Mouse (Mus musculus) T-cell, adult 2 months (primary cell): ENCODE data around the gene Noxa1.

Experiments used
- DNase-seq: peaks from one replicate; pipeline ENCODE4 v3.0.0; 2022; ENCODE audit warnings: low spot score

Gene Noxa1

DNA sequence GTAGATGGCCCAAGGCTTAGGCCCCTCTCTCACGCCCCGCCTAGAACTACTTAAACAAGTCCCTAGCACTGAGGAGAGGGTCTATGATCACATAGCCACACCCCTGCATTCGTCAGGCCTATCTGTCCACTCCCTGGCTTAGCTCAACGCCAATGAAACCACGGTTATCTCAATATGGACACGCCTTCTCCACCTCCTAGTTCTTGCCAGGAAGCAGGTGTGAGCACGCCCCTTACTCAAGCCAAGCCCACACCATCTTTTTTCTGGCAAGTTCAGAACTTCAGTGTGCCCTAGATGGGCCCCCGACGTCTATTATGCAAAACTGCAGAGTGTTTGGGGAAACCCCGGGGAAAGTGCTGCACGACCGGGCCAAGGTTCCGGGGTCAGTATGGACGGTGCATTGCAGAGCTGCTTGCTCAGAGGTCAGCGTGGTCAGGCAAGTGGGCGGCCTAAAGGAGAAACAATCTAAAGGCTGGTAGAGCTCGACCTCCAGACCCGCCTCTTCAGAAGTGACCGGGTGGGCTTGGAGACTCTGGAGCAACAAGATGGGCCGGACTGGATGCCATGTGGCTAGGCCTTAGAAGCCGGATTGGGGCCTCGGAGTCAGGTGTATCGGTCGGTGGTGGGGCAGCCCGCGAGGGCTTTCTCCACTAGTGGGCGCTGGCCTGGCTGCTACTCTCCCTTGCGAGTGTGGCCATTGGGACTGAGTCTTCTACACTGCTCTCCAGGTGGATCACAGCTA lies at the start of gene Noxa1:
TSS of gene Noxa1 (minus strand) at position 41 of the 742 bp plus-strand sequence.
- DNase-seq, result no peak

- DNase-seq, result no peak
These were observed 47.0 kb upstream of the Noxa1 start for GRCm38 (mm10) chr2:25141921-25142320.

DNA sequence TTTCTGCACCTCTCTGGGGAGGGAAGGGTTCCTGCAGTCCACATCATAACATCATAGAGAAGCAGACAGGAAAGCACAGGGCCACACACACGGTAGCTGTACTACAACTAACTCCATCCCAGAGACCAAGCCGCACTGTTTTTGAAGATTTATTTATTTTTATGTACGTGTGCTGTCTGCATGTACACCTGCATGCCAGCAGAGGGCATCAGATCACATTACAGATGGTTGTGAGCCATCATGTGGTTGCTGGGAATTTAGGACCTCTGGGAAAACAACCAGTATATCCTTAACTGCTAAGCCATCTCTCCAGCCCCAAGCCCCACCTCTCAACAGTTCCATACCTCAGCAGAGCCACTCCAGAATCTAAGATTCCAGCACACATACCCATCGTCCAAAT lies 46.2 kb upstream of the Noxa1 start:
- DNase-seq, result no peak

- DNase-seq, result no peak
These were observed 42.9 kb upstream of the Noxa1 start for GRCm38 (mm10) chr2:25137832-25138231.

DNA sequence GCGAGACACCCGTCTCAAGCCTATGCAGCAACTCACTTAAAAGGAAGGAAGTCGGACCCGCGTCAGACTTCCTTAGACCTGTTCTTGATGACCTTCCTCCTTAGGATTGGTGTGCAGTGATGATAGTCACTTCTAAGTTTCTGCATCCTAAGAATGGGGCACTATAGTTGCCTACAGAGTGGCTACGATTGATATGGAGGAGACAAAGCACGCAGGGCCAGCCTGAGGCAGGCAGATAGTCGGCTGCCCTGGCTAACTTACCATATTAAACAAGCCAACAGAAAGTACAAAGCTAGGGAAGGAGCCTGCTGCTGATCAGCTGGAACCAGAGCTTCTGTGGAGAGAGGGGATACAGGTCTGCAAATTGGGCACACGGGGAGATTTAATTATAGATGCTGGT lies 36.7 kb upstream of the Noxa1 start:
- DNase-seq, result no peak

DNA sequence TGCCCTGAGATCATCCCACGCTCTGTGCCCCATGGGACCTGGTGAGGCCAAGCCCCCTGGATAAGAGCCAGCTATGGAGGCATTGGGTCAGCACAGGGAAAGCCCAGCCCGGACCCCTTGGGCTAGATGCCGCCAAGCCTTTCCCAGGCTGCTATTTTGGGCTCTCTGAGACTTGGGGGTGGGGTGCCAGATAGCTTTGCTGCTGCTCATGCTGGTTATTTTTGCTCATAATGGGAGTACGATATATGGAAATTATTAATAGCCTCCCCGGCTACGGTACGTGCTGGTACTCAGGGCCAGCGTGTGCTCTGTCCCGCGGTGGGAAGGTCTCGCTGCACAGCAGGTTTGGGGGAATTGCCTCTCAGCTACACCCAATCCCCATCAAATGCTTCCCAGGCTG lies 33.1 kb upstream of the Noxa1 start:
- no peak for DNase-seq

GRCm38 (mm10) chr2:25127206-25127605 lies 32.3 kb upstream of the Noxa1 start:
- DNase-seq, result peak; percentile 72

- no peak for DNase-seq
These were observed 31.4 kb upstream of the Noxa1 start for GRCm38 (mm10) chr2:25126011-25127010.

DNA sequence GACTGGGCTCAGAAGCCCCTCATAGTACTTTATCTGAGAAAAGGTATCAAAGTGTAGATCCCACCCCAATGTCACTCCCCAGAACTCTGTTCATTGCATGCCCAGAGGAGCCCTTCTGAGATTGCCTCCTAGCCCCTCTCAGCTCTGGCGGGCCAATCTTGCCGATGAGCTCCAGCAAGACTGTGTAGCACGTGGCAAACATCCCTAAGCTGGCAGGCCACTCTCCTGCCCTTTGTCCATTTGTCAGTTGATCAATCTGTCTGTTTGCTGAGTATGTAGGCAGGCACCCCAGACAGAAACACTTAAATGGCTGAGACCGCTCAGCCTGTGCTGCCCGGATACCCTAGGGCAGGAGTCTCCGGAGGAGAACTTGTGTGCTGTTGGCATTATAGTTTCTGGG lies 30.2 kb upstream of the Noxa1 start:
- no peak for DNase-seq

DNA sequence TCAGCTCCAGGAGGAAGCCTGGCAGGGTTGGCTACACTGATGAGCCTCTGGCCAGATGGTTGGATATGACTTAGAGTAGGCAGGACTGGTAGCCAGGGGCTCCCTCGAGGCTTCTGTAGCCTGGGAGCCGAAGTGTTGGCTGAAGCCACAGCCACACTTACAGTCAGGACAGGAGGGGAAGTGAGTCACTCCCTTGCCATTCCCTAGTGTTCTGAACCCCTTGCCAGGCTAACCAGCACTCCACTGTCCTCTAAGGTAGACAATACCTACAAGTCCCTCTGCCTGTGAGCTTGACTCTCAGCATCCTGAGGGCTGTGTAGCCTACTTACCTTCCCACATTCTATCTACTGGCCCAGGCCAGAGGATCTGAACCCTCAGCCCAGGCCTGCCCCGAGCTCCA lies 29.5 kb upstream of the Noxa1 start:
- DNase-seq, result no peak

- DNase-seq, result no peak
These were observed 28.6 kb upstream of the Noxa1 start for GRCm38 (mm10) chr2:25123527-25123926.

GRCm38 (mm10) chr2:25122666-25123065 lies 27.7 kb upstream of the Noxa1 start:
- DNase-seq, result no peak

DNA sequence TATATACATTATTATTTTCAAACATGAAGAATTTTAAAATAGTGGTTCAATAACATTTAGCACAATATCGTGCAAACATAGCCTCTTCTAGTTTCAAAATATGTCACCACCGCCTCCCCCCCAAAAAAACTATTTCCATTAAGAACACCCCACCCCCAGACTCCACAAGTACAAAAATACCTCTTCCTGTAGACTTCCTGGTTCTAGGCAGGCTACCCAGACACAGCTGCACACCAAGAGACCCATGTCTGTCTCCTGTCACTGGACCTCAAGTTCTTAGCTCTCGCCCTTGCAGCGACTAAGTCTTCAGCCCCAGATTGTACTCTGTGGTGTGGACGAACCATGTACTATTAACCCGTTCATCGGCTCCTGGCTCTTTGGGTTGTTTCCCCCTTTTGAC lies 26.0 kb upstream of the Noxa1 start:
- no peak for DNase-seq

GRCm38 (mm10) chr2:25115442-25115841 lies 20.5 kb upstream of the Noxa1 start:
- no peak for DNase-seq

GRCm38 (mm10) chr2:25114308-25114707 lies 19.4 kb upstream of the Noxa1 start:
- DNase-seq, result no peak

DNA sequence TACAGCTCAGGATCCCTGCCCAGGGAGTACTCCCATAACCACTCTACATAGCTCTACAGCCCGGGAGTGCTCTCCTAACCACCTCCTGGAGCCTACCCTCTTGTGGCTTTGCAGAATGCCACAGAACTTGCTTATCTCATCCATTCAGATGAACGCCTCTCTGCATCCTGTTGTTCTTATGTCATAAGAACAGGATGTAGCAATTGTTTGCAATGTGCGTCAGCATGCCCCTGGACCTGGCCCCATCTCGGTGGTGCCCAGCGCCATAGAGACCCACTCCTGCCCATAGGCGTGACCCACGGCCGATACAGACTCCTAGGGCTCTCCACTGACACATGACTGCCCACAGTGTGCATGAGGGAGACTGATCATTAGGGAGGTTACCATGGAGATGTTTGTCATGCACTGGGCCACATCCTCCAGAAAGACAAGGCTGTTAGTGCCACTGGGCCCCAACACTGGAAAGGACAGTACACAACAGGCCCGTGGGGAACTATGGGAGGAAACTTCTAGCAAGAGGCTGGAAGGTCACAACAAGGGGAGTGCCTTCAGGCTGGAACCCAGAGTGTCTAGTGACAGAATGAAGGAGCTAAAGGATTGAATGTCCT lies 16.3 kb upstream of the Noxa1 start:
- peak; percentile 49 for DNase-seq

- no peak for DNase-seq
These were observed 15.7 kb upstream of the Noxa1 start for GRCm38 (mm10) chr2:25110505-25111183.

- DNase-seq, result no peak
These were observed 14.5 kb upstream of the Noxa1 start for GRCm38 (mm10) chr2:25109487-25109886.

DNA sequence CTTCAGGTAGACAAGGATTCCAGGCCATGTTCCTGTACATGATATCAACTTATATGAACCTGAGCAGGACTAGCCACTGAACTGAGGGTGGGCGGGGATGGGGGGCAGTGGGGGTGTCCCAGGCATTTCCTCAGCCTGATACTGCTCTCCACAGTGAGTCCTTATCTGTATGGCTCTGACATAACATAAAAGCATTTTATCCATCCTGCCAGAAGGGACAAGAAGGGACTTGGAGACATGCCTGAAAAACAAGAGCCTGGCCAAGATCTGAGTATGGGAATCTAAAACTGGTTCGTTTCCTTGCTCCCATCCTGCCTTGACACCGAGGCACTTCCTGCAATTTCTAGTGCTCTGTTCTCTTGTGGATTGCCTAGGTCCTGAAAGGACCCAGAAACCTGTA lies 11.1 kb upstream of the Noxa1 start:
- no peak for DNase-seq

- no peak for DNase-seq
These were observed 9.2 kb upstream of the Noxa1 start for GRCm38 (mm10) chr2:25104122-25104521.

DNA sequence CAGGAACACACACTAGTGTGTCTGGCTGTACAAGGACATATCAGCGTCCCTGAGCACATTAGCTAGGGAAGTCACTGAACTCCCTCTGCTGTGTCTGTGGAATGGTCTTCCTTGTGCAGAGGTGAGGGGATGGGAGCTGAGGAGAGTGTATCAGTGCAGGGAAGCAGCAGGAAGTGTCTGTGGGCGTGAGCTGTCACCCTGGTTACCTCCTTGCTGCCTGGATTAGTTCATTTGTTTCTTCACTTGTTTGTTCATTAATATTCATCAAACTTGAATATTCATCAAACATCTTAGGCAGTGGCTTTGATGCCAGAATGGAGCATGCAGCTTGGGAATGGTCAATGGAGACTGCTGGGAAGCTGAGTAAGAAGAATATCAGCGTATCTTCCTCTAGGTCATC lies 4.8 kb upstream of the Noxa1 start:
- DNase-seq, result no peak

DNA sequence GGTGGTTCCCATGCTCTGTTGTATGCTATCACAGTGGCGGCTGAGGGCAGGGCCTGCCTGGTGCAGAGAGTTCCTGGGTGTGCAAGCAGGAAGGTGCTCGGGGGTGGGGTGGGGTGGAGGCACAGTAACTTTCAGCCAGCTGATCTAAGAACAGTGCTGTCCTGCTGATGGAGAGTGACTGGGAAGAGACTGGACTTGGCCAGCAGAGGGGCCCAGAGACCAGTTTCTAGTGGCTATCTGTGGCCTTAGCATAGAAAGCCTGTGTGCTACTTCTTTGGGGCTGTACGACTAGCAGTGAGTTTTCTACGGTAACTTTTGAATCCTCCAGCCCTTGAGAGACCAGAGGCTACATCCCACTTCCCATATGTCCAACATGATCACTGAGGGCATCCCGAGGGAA lies 4.0 kb upstream of the Noxa1 start:
- DNase-seq, result no peak
